Mouse (Mus musculus) erythroblast, embryonic 14.5 days (primary cell): ENCODE data around the gene Plac1. TPM values are rescaled to one million over a fixed set of nuclear protein-coding genes. Genes with fewer than 3 reads are reported as not detected.

ENCODE experiments used
- H3K27me3 ChIP-seq: 2 replicates; pipeline ENCODE4 v1.6.1; 2012; ENCODE audit warnings: inconsistent platforms; ENCODE audit not compliant: control insufficient read depth
- H3K36me3 ChIP-seq: 2 replicates; pipeline ENCODE4 v1.6.1; 2012; ENCODE audit warnings: mild to moderate bottlenecking, inconsistent platforms; ENCODE audit not compliant: control insufficient read depth
- H3K4me1 ChIP-seq: 2 replicates; pipeline ENCODE4 v1.6.1; 2012; ENCODE audit warnings: inconsistent platforms; ENCODE audit not compliant: control insufficient read depth
- H3K4me3 ChIP-seq: replicated peaks from 2 replicates; pipeline ENCODE3; 2012; ENCODE audit warnings: moderate library complexity, mild to moderate bottlenecking, inconsistent platforms
- H3K9me3 ChIP-seq: 2 replicates; pipeline ENCODE4 v1.6.1; 2012; ENCODE audit warnings: low read length, inconsistent platforms, mixed read lengths; ENCODE audit not compliant: control insufficient read depth
- GATA1 ChIP-seq: IDR thresholded peaks from 2 replicates; pipeline ENCODE4 v1.6.1; 2012; ENCODE audit warnings: low read length, inconsistent platforms, mixed read lengths
- TAL1 ChIP-seq: IDR thresholded peaks from 3 replicates; pipeline ENCODE4 v1.6.1; 2012; ENCODE audit warnings: low read length, inconsistent platforms, mixed read lengths
- polyA plus RNA-seq: library from polyadenylated mRNA; stranded (reverse); fragments of >175 nt; gene quantifications from 2 replicates; pipeline ENCODE4 v1.2.3, GENCODE M21; 2012

The Plac1 gene
- polyA plus RNA-seq, 1 experiment, result not detected

- Histone ChIP-seq H3K9me3 (no peaks in the 10 kb centered on the region), H3K4me1 (peaks cover 29% of the 10 kb centered on the region), H3K36me3 (peaks cover 6% of the 10 kb centered on the region), H3K27me3 (no peaks in the 10 kb centered on the region; the same call in 1 of the 2 replicates), H3K4me3 (no peak overlapping the region)
- no peak for TF ChIP-seq TAL1
- TF ChIP-seq GATA1, result no peak
Measured at GRCm38 (mm10) chrX:53049196-53049595, 190.7 kb downstream of the Plac1 start.

GRCm38 (mm10) chrX:53046911-53047310 is 193.0 kb downstream of the Plac1 start:
- peaks cover 18% of the 10 kb centered on the region for H3K4me1 ChIP-seq
- H3K36me3 ChIP-seq, result no peaks in the 10 kb centered on the region
- no peaks in the 10 kb centered on the region for H3K9me3 ChIP-seq
- TF ChIP-seq TAL1, result no peak
- no peaks in the 10 kb centered on the region for H3K27me3 ChIP-seq
- no peak overlapping the region for H3K4me3 ChIP-seq

- TF ChIP-seq GATA1, result no peak
- TF ChIP-seq TAL1, result no peak
- Histone ChIP-seq H3K27me3 (no peaks in the 10 kb centered on the region), H3K36me3 (no peaks in the 10 kb centered on the region)
Measured at GRCm38 (mm10) chrX:53046033-53046432, 193.9 kb downstream of the Plac1 start.

GRCm38 (mm10) chrX:53045187-53045903 is 194.6 kb downstream of the Plac1 start:
- Histone ChIP-seq H3K4me1 (peaks cover 16% of the 10 kb centered on the region), H3K27me3 (no peaks in the 10 kb centered on the region), H3K36me3 (no peaks in the 10 kb centered on the region), H3K9me3 (no peaks in the 10 kb centered on the region), H3K4me3 (no peak overlapping the region)
- no peak for TF ChIP-seq GATA1

More at GRCm38 (mm10) chrX:53046033-53046432, 193.9 kb downstream of the Plac1 start:
- Histone ChIP-seq H3K4me1 (peaks cover 19% of the 10 kb centered on the region), H3K4me3 (no peak overlapping the region), H3K9me3 (no peaks in the 10 kb centered on the region)

- no peak overlapping the region for H3K4me3 ChIP-seq
- TF ChIP-seq TAL1 (no peak), GATA1 (no peak)
- no peaks in the 10 kb centered on the region for H3K9me3 ChIP-seq
- peaks cover 8% of the 10 kb centered on the region for H3K4me1 ChIP-seq
- no peaks in the 10 kb centered on the region for H3K36me3 ChIP-seq
- H3K27me3 ChIP-seq, result no peaks in the 10 kb centered on the region
Measured at GRCm38 (mm10) chrX:53041006-53041405, 198.9 kb downstream of the Plac1 start.

- Histone ChIP-seq H3K4me3 (no peak overlapping the region), H3K9me3 (no peaks in the 10 kb centered on the region), H3K4me1 (peaks cover 8% of the 10 kb centered on the region), H3K27me3 (no peaks in the 10 kb centered on the region), H3K36me3 (no peaks in the 10 kb centered on the region)
- TF ChIP-seq TAL1 (no peak), GATA1 (no peak)
Measured at GRCm38 (mm10) chrX:53040138-53040537, 199.8 kb downstream of the Plac1 start.

GRCm38 (mm10) chrX:53039651-53040050 is 200.3 kb downstream of the Plac1 start:
- Histone ChIP-seq H3K9me3 (no peaks in the 10 kb centered on the region), H3K4me1 (peaks cover 8% of the 10 kb centered on the region)
- no peak for TF ChIP-seq GATA1
- no peak for TF ChIP-seq TAL1

GRCm38 (mm10) chrX:53038194-53038593 is 201.7 kb downstream of the Plac1 start:
- Histone ChIP-seq H3K4me1 (peaks cover 8% of the 10 kb centered on the region), H3K9me3 (no peaks in the 10 kb centered on the region), H3K27me3 (no peaks in the 10 kb centered on the region), H3K36me3 (no peaks in the 10 kb centered on the region), H3K4me3 (no peak overlapping the region)
- TF ChIP-seq TAL1 (no peak), GATA1 (no peak)

More at GRCm38 (mm10) chrX:53039651-53040050, 200.3 kb downstream of the Plac1 start:
- no peak overlapping the region for H3K4me3 ChIP-seq
- no peaks in the 10 kb centered on the region for H3K27me3 ChIP-seq
- H3K36me3 ChIP-seq, result no peaks in the 10 kb centered on the region

- TF ChIP-seq GATA1 (no peak), TAL1 (no peak)
- H3K4me3 ChIP-seq, result no peak overlapping the region
- no peaks in the 10 kb centered on the region for H3K9me3 ChIP-seq
- peaks cover 2% of the 10 kb centered on the region for H3K4me1 ChIP-seq
- H3K36me3 ChIP-seq, result no peaks in the 10 kb centered on the region
- H3K27me3 ChIP-seq, result no peaks in the 10 kb centered on the region
Measured at GRCm38 (mm10) chrX:53029559-53029958, 210.4 kb downstream of the Plac1 start.
